Mouse (Mus musculus) forebrain, postnatal 0 days (tissue): Measurements from ENCODE around the gene Tff2. TPM values are rescaled to one million over a fixed set of nuclear protein-coding genes. Genes with fewer than 3 reads are reported as not detected.

Experiments used
- ATAC-seq: fragments of 200-750 bp; cut with Nextera tagmentation; 2 replicates; pipeline ENCODE4 v1.8.0; 2017; ENCODE audit warnings: mild to moderate bottlenecking, moderate library complexity
- DNase-seq: peaks from one replicate; pipeline ENCODE4 v3.0.0-alpha.2; 2015
- H3K27ac ChIP-seq: fragments of 300-500 bp; sonication (generic); 2 replicates; pipeline ENCODE4 v1.5.1; 2014; ENCODE audit warnings: low read depth, mild to moderate bottlenecking, antibody characterized with exemption, low read length, moderate library complexity, mixed read lengths
- H3K27me3 ChIP-seq: fragments of 300-500 bp; sonication (generic); 2 replicates; pipeline ENCODE4 v1.6.1; 2014; ENCODE audit warnings: mild to moderate bottlenecking, low read length, mixed read lengths; ENCODE audit not compliant: insufficient read depth
- H3K36me3 ChIP-seq: fragments of 300-500 bp; sonication (generic); 2 replicates; pipeline ENCODE4 v1.6.1; 2014; ENCODE audit warnings: mild to moderate bottlenecking, moderate library complexity; ENCODE audit not compliant: insufficient read depth
- H3K4me1 ChIP-seq: fragments of 300-500 bp; sonication (generic); 2 replicates; pipeline ENCODE4 v1.6.1; 2014; ENCODE audit warnings: antibody characterized with exemption; ENCODE audit not compliant: insufficient read depth
- H3K4me2 ChIP-seq: fragments of 300-500 bp; sonication (generic); 2 replicates; pipeline ENCODE4 v1.6.1; 2014; ENCODE audit warnings: low read depth, mild to moderate bottlenecking, moderate library complexity
- H3K4me3 ChIP-seq: fragments of 300-500 bp; sonication (generic); 2 replicates; pipeline ENCODE4 v1.5.1; 2014; ENCODE audit warnings: low read depth, low read length, mixed read lengths
- H3K9ac ChIP-seq: fragments of 300-500 bp; sonication (generic); 2 replicates; pipeline ENCODE4 v1.6.1; 2014; ENCODE audit warnings: mild to moderate bottlenecking
- H3K9me3 ChIP-seq: fragments of 300-500 bp; sonication (generic); 2 replicates; pipeline ENCODE4 v1.6.1; 2016; ENCODE audit warnings: low read length
- CTCF ChIP-seq: sonication (generic); IDR thresholded peaks from 2 replicates; pipeline ENCODE4 v1.5.1; 2016; ENCODE audit warnings: antibody characterized with exemption, control low read depth, low read depth
- WGBS: fragments of 180-500 bp; shearing (Covaris S2); extraction: QIAGEN DNeasy Blood & Tissue Kit; methylation state at CpG from one replicate; pipeline ENCODE4 v1.1.7; 2014; 5-methylcytosine and 5-hydroxymethylcytosine counted together
- polyA plus RNA-seq: library from polyadenylated mRNA; unstranded; fragments of >200 nt; fragmentation: Nextera tagmentation; extraction: Ambion mirVana; gene quantifications from 2 replicates; pipeline ENCODE4 v1.2.1, GENCODE M21; 2015
- total RNA-seq: library from RNA; depleted of rRNA; stranded (reverse); fragments of >200 nt; gene quantifications from 2 replicates; pipeline ENCODE4 v1.2.3, GENCODE M21; 2014

Tff2 gene
- total and polyA plus RNA-seq, 2 experiments from 2014 or later, result not detected

GRCm38 (mm10) chr17:31183180-31183974 is 39.3 kb upstream of the Tff2 start:
- Histone ChIP-seq H3K27me3 (no peaks in the 10 kb centered on the region), H3K9ac (no peak overlapping the region), H3K4me2 (no peak overlapping the region), H3K27ac (no peak overlapping the region), H3K36me3 (no peaks in the 10 kb centered on the region), H3K4me1 (no peaks in the 10 kb centered on the region), H3K9me3 (no peaks in the 10 kb centered on the region), H3K4me3 (no peak overlapping the region)
- ATAC-seq, result no peak
- TF ChIP-seq CTCF, result no peak
- WGBS, result 72% methylated on average over 12 of the region's 12 CpGs
- no peak for DNase-seq

GRCm38 (mm10) chr17:31181490-31181889 is 37.4 kb upstream of the Tff2 start:
- WGBS, result 82% methylated on average over 4 of the region's 4 CpGs
- ATAC-seq, result no peak
- DNase-seq, result no peak

GRCm38 (mm10) chr17:31176321-31176720 is 32.2 kb upstream of the Tff2 start:
- ATAC-seq (no peak), DNase-seq (no peak)
- Histone ChIP-seq H3K4me1 (no peaks in the 10 kb centered on the region), H3K27me3 (no peaks in the 10 kb centered on the region), H3K27ac (no peak overlapping the region), H3K9ac (no peak overlapping the region), H3K9me3 (no peaks in the 10 kb centered on the region), H3K4me2 (no peak overlapping the region), H3K36me3 (no peaks in the 10 kb centered on the region), H3K4me3 (no peak overlapping the region)
- 92% methylated on average over 4 of the region's 4 CpGs for WGBS
- TF ChIP-seq CTCF, result no peak

More at GRCm38 (mm10) chr17:31181490-31181889, 37.4 kb upstream of the Tff2 start:
- Histone ChIP-seq H3K4me3 (no peak overlapping the region), H3K27me3 (no peaks in the 10 kb centered on the region), H3K9me3 (no peaks in the 10 kb centered on the region), H3K27ac (no peak overlapping the region), H3K4me1 (no peaks in the 10 kb centered on the region), H3K9ac (no peak overlapping the region), H3K4me2 (no peak overlapping the region), H3K36me3 (no peaks in the 10 kb centered on the region)
- TF ChIP-seq CTCF, result no peak

- DNase-seq (no peak), ATAC-seq (no peak)
- Histone ChIP-seq H3K4me1 (no peaks in the 10 kb centered on the region), H3K36me3 (no peaks in the 10 kb centered on the region), H3K27me3 (no peaks in the 10 kb centered on the region), H3K4me2 (no peak overlapping the region), H3K4me3 (no peak overlapping the region), H3K27ac (no peak overlapping the region), H3K9me3 (no peaks in the 10 kb centered on the region), H3K9ac (no peak overlapping the region)
- WGBS, result 96% methylated on average over 5 of the region's 5 CpGs
- no peak for TF ChIP-seq CTCF
Observed at GRCm38 (mm10) chr17:31169796-31170195, 25.7 kb upstream of the Tff2 start.

- TF ChIP-seq CTCF, result no peak
- 87% methylated on average over 6 of the region's 6 CpGs for WGBS
- ATAC-seq, result no peak
- Histone ChIP-seq H3K36me3 (no peaks in the 10 kb centered on the region), H3K27ac (no peak within 1 kb of the TSS), H3K9me3 (no peaks in the 10 kb centered on the region), H3K4me1 (no peaks in the 10 kb centered on the region), H3K4me2 (no peak within 1 kb of the TSS), H3K27me3 (no peaks in the 10 kb centered on the region), H3K9ac (no peak within 1 kb of the TSS), H3K4me3 (no peak within 1 kb of the TSS)
- no peak for DNase-seq
Observed at GRCm38 (mm10) chr17:31165127-31165526, 21.0 kb upstream of the Tff2 start, which contains the start of gene Tff1. Gene Tff1, minus strand, starts transcription at chr17:31165277.

GRCm38 (mm10) chr17:31163821-31164220 is 19.7 kb upstream of the Tff2 start:
- H3K4me3 ChIP-seq, result no peak overlapping the region
- H3K27me3 ChIP-seq, result no peaks in the 10 kb centered on the region
- TF ChIP-seq CTCF, result no peak
- ATAC-seq (no peak), DNase-seq (no peak)
- H3K9ac ChIP-seq, result no peak overlapping the region
- no peaks in the 10 kb centered on the region for H3K36me3 ChIP-seq
- H3K27ac ChIP-seq, result no peak overlapping the region
- no peaks in the 10 kb centered on the region for H3K9me3 ChIP-seq
- WGBS, result 75% methylated on average over 2 of the region's 2 CpGs
- no peaks in the 10 kb centered on the region for H3K4me1 ChIP-seq
- H3K4me2 ChIP-seq, result no peak overlapping the region

GRCm38 (mm10) chr17:31162607-31163006 is 18.5 kb upstream of the Tff2 start:
- H3K27me3 ChIP-seq, result no peaks in the 10 kb centered on the region
- H3K27ac ChIP-seq, result no peak overlapping the region
- 90% methylated on average over 12 of the region's 12 CpGs for WGBS
- DNase-seq (no peak), ATAC-seq (no peak)
- H3K4me2 ChIP-seq, result no peak overlapping the region
- no peaks in the 10 kb centered on the region for H3K9me3 ChIP-seq
- H3K4me1 ChIP-seq, result no peaks in the 10 kb centered on the region
- TF ChIP-seq CTCF, result no peak
- no peaks in the 10 kb centered on the region for H3K36me3 ChIP-seq
- no peak overlapping the region for H3K9ac ChIP-seq
- no peak overlapping the region for H3K4me3 ChIP-seq
